Mouse (Mus musculus) adrenal gland, adult (tissue): ENCODE data around the gene Gsn.

ENCODE experiments used
- DNase-seq, 2 experiments: peaks; one replicate each; pipeline ENCODE4 v3.0.0; 2022 to 2023; ENCODE audit warnings: low spot score in 1 of 2; ENCODE audit not compliant: inconsistent age in 2 of 2

Gsn gene

DNA sequence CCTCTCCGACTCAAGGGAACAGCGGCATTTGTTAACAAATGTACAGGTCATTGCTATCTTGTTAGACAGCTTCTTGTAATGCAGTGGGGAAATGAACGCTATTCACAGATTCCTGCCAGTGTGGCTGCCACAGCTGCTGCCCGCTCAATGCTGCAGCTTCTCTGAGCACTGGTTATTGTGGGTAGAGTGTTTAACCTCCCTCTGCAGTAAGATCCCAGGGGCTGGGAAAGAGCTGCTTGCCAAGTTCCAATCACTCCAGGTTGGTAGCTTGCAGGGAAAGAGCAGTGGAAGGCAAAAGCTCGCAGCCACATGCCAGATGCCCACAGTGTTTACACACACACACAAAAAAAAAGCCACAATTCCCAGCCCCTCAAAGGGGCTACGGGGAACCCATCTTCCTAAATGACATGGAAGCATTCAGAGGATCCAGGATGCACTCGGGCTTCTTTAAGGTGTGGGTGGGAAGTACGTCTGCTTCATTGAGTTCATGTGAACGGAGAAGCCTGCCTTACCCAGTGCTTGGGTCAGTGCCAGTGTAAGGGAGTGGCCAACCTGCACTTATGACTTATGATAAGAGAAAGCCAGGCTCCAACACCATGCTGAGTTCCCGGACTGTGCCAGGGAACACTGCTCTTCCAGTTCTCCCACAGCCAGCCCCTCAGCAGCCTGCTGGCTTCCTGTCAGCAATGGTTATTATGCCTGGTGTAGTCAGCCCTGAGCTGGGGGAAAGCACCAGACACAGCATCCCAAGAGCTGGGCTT is 66.4 kb downstream of the Gsn start:
- DNase-seq, result peak in 1 of 2 experiments; percentile 48

DNA sequence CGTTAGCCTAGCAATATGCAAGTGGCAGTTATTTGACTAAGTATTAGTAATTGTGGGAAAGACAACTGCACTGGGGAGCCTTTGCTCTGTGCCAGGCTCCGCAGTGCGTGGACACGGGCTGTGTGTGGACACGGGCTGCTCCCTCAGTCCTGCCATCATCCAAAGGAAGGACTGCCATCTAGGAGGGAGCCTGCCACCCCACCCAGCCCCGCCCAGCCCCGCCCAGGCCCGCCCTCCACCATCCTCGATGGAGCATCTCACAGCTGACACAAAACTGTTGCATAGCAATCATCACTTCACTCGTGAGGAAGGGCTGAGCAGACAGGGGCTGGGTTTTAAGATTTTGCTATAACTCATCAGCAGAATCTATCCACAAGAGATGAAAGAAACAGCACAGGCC is 69.8 kb downstream of the Gsn start:
- DNase-seq, result no peak

DNA sequence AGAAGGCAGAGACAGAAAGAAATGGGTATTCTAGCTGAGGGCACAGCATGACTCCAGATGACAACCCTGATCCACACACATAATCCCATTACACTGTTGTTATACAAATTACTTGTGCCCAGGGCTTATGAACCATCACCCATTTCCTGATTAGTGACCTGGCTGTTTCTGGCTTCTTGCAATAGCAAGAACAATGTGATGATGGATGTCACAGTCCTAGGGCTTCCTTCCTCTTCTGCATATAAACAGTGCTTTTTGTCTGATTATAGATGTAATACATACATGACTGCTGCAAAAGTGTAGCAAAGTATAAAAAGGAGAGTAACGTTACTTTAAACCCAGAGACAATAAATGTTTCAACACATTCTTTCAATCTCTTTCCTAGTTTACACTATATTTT is 70.8 kb downstream of the Gsn start:
- peak in 1 of 2 experiments; percentile 49 for DNase-seq

DNA sequence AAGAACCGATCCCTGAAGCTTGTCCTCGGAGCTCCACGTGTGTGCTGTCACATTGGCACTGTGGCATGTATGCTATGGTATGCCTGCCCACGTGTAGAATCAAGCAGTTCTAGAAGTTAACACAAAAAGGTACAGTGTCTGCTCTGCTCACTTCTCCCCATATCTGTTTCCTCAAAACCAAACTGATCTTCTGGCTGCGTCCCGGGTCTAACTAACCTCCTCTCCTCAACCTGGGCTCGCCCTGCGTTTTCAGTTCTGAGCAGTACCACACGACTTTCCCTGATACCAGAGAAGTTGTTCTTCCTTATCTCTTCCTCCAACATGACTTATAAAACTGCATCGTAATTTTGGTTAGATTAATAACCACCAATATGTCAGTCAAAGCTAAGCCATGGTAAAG is 71.4 kb downstream of the Gsn start:
- no peak for DNase-seq

DNA sequence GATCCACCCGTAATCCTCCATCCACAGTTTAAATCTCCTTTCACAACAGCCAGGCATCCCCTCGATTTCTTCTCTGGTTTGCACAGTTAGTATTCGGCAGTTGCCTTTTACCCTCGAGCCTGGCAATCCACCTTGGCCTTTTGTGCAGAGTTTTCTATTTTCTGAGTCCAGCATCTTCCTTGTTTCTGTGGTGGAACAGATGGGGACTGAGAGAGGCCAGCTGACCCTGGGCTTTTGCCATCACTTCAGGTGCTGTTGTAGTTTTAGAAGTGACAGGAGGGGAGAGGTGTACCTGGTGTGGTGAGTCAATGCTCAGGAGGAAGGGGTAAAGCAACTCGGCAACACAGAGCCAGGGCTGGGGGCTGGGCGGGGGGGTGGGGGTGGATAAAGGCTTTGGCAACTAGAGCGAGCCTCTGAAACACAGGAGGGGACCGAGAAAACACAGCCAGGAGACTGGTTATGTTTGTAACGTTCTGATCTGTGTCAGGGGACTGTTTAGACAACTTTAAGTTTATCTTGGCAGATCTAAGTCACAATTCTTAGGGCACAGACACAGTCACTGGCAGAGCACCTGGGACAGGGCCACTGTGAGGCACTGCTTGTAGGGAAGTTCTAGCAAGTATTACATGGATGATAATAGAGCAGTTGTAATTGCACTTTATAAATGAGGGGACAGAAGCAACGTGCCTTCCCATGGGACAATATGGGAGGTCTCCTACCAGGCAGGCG is 72.0 kb downstream of the Gsn start:
- DNase-seq, result no peak

DNA sequence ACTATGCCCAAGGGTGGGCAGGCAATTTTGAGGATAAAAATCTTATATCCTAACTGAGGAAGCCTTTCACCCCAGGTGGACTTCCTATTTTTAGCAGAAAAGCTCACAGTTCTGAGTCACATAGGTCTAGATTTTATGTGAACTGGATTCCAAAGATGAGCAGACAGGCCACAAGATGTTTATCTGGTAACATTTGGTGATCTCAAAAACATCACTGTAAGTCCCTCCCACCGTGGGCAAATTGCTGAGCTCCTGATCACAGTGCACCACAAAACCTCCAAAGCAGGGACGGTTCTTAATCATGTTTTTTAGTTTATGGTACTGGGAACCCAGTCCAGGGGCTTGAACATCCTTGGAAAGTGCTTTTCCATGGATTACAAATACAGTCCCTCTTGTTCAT is 72.9 kb downstream of the Gsn start:
- no peak for DNase-seq

DNA sequence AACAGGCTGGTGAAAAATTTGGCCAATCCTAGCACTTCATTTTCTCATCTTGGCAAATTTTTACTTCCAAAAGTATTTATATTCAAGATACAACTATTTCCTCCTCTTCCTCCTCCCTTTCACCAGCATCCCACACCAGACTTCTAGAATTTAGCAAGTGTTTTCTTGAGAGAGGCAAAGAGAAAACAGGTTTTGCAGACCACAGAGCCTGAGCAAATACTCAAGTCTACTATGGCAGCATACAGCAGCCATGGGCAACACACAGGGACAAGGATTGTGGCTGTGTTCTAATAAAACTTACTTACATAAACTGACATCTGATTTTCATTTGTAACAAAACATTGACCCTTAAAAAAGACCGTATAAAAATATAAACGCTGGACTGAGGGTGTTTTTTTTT is 75.0 kb downstream of the Gsn start:
- DNase-seq, result no peak

DNA sequence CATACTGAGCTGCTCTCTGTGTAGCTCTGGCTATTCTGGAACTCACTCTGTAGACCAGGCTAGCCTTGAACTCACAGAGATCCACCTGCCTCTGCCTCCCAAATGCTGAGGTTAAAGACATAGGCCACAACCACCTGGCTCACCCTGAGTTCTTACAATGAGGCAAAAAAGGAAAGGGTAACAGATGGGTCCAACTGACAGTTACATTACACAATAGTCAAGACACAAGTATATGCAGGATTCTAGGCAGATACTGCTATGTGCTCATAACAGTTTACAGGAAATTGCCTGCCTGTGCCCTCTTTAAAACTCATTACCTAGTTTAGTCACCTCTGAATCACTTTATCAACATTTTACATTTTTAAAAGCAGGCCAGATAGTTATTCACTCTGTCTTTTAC is 77.5 kb downstream of the Gsn start:
- no peak for DNase-seq

DNA sequence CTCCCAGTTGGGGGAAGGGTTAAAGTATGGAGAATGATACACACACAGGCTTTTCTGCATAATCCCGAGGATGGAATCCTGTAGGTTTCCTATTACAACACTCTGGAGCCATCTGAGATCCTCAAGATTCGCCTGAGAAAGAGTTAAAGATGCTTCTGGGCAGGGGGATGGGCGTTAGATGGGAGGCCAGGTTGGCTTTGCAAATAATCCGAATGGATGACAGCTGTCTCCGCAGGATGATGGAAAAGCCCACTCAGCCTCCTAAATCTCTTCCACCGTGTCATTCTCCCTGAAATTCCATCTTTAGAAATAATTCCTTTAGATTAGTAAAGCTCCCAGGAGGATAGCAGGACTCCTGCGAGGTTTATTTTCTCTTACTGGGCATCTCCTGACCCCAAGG is 79.4 kb downstream of the Gsn start:
- DNase-seq, result no peak

DNA sequence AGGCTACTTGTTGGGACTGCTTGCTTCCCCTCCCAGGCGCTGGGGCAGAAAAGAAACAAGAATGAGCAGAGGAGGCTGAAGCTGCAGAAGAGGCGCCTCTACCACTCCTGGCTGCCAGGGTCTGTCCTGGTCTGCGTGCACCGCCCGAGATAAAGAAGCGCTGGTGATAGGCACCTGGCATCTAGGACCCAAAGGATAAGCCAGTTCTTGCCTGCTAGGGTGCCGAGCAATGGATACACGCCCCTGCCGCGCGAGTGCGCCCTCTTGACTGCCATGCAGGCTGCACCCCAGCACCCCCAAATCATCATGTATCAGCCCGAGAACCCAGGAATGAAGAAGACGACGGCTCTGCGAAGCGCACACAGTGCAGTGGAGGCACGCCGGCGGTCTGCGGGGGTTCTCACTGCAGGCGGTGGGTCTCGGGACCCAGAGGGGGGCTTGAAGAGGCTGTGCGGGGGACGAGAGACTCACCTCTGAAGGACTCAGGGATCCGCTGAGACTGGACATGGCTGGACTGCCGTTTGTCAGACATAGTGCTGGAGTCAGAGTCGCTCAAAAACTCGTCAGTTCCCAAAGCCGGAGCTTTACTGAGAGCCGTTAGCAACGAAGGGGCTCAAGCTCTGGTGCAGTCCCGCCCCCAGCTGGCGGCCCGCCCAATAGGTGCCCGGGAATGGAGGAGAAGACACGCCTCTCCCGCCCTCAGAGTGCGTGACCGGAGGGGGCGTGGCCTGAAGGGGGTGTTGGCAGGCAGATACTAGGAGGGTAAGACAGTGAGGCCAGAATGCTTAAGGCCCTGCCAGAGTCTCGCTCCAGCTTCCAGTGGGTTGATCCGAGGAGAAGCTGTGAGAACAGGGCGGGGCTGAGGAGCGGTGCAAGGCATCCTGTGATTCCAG is 80.5 kb downstream of the Gsn start, which contains the start of gene Stom:
Stom (minus strand) TSS at position 589 of the 893 bp plus-strand sequence.
- DNase-seq, result peak; percentile 100

DNA sequence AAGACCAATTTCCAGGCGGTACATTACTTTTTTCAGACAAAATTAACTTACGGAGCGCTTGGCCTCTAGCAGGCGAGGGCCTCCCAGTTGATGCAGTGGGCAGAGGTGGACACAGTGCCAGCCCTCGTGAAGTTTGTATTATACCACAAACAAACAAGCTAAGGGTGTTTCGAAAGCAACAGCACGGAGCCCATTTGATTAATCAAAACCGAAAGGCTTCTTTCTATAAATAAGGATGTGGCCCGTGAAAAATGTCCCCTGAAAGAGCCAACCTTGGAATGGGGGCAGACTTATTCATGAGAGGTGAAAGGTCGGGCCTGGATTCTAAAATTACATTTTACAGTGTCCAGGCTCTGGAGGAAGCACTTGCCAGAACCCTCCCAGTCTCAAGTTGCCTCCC is 81.2 kb downstream of the Gsn start:
- no peak for DNase-seq

DNA sequence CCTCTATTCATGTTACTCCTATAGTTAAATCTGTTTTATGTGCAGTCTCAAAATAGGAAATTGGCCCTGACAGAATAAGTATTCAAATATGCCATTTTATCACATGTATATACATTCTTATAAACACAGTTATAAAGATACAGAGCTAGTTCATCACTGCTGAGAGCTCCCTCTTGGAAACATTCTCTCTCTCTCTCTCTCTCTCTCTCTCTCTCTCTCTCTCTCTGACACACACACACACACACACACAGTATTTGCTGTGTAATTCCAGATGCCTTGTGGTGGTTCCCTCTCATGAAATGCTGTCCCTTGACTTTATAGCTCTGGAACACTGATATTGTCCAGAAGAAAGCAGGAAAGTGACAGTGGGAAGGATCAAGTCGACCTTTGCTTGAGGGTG is 81.9 kb downstream of the Gsn start:
- no peak for DNase-seq

DNA sequence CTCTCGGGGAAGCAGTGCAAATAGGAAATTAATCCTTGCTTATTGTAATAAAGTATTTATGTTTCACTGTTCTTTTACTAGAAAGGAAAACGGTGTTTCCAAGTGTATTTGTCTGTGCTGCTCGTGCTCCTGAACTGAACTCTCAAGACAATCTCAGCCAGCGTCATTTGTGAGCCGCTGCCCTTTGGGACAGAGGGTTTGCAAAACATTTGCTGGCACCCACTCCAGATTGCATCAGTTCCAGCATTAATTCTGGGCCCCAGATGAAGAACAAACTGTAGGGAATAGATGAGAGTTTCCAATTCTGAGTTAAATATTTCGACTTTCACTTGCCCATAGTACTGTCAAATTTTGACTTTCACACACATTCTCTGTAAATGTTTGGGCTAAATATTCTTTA is 82.5 kb downstream of the Gsn start:
- peak in 1 of 2 experiments; percentile 78 for DNase-seq

DNA sequence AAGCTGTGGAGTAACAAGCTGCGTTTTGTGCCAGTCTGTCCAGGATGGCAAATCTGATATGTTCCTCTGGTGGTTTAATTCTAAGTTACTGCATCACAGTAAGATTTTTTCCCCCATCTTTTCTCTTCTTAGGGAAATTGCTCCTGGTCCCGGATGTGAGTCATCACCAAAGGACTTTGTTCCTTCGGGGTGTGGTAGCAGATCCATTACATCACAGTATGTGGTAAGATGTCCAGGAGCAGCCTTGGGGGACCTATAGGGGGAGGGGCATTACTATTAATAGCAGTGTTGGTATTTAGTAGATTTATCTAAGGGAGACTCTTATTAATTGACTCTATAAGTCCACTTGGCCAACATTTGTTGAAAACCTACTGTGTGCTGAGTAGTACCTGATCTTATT is 86.4 kb downstream of the Gsn start:
- DNase-seq, result peak in 1 of 2 experiments; percentile 40

DNA sequence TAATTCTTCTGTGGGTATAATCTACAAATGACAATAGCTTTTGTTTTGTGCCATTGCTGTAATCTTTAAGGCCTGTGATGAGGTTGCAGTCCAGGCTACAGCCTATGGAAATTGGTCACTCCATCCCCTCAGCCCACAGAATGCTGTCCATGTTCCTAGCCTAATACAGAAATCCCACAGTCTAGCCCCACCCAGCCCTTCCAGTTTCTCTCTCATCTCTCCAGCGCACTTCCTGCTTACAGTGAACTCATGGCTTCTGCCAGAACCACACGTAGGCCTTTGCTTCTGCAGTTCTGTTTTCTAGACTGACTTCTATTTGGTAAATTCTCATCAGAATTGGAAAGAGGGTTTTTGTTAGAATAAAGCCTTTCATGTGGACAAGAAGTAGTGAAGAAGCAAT is 89.8 kb downstream of the Gsn start:
- DNase-seq, result no peak

DNA sequence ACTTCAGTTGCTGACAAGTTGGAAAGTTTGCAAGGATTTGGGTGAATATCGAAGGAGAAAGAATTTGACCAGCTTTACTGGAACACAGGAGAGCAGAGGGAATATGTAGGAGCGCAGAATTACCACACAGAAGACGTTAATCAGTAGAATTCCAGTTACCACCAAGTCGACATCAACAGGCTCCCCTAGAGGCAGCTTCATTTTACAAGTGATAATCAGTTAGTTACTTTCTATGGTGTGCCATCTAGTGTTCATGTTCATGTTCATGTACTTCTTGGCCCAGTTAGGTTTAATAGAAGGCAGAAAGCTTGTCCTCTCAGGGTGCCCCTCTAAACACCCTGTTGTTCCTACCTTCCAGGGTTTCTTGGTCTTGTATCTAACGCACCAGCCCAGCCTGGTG is 93.0 kb downstream of the Gsn start:
- peak in 1 of 2 experiments; percentile 55 for DNase-seq
